In the genomic region with DNA sequence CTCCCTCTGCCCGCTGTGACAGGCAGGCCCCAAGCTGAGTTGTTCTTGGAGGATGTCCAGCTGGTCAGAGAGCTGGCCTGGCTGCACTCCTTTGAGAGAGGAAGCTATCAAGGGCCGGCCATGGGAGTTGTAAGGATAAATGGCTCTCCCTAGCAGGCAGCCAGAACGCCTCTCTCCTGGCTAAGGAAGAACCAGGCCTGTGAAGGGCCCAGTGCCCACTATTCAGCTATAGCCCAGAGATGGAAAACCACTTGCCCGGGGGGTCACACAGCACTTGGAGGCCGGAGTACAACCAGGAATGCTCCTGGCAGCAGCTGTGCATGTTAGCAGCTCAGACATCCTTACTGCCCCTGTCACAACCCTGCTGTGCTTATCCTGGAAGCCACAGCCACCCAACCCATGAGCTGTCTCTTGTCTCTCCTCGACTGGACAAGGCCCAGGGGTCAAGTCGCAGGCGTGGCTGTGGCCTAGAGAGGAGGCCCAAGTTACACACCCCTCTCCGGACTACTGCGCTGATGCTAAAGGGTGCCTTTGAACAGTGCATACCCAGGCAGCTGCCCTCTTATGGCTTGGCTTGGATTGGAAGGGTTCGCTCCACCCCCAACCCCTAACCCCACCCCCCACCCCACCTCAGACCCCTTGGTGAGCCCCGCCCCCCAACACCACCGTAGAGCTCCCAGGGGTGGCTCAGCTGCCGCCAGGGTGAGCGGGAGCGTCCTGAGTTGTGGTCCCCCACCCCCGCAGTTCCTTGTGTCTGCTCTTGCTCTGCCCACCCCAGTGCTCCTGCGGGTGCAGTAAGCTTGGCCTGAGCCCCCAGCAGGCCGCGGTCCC, we compare ENCODE assay signal across 8 mouse cellular contexts.
DNase-seq lines count a peak whose midpoint lies in the region; ATAC-seq and TF ChIP-seq lines count a peak whose summit lies in the region.

No protein-coding gene starts in this region.

- DNase-seq in cerebellum, adult 18-20 months: peak; percentile 81 to 87
- DNase-seq in forebrain, postnatal 0 days: no peak
- no peak for DNase-seq in urinary bladder, postnatal 10 days (ENCODE audit: low spot score)

- no peaks in the 10 kb centered on the region for H3K27me3 ChIP-seq in erythroblast, embryonic 14.5 days (ENCODE audit: control insufficient read depth)
- H3K27me3 ChIP-seq in forebrain, postnatal 0 days (ENCODE audit: insufficient read depth, low read length): no peaks in the 10 kb centered on the region
- no peaks in the 10 kb centered on the region for H3K27me3 ChIP-seq in hindbrain, embryonic 13.5 days
- peaks cover 7% of the 10 kb centered on the region; the same call in 1 of the 2 replicates for H3K27me3 ChIP-seq in limb, embryonic 15.5 days
- H3K27me3 ChIP-seq in neural tube, embryonic 14.5 days (ENCODE audit: control insufficient read depth, insufficient read depth, low read length): no peaks in the 10 kb centered on the region

- WGBS in forebrain, postnatal 0 days: 9% methylated on average over 19 of the region's 20 CpGs
- 4% methylated on average over 20 of the region's 20 CpGs for whole genome bisulfite sequencing in hindbrain, embryonic 13.5 days
- 13% methylated on average over 20 of the region's 20 CpGs for WGBS in limb, embryonic 15.5 days
- WGBS in neural tube, embryonic 14.5 days: 4% methylated on average over 15 of the region's 20 CpGs

- H3K9me3 ChIP-seq in erythroblast, embryonic 14.5 days (ENCODE audit: control insufficient read depth, low read length): no peaks in the 10 kb centered on the region
- no peaks in the 10 kb centered on the region for H3K9me3 ChIP-seq in forebrain, postnatal 0 days (ENCODE audit: low read length)
- H3K9me3 ChIP-seq in hindbrain, embryonic 13.5 days: no peaks in the 10 kb centered on the region
- H3K9me3 ChIP-seq in limb, embryonic 15.5 days: no peaks in the 10 kb centered on the region
- no peaks in the 10 kb centered on the region for H3K9me3 ChIP-seq in neural tube, embryonic 14.5 days (ENCODE audit: control insufficient read depth, low read length)

- peak overlapping the region; percentile 56 for H3K4me2 ChIP-seq in forebrain, postnatal 0 days (ENCODE audit: low read depth)
- peak overlapping the region; percentile 60 for H3K4me2 ChIP-seq in hindbrain, embryonic 13.5 days
- peak overlapping the region; percentile 39 for H3K4me2 ChIP-seq in limb, embryonic 15.5 days
- H3K4me2 ChIP-seq in neural tube, embryonic 14.5 days (ENCODE audit: low read depth, low read length): peak overlapping the region; percentile 51

- H3K4me1 ChIP-seq in erythroblast, embryonic 14.5 days (ENCODE audit: control insufficient read depth): peaks cover 96% of the 10 kb centered on the region
- peaks cover 36% of the 10 kb centered on the region for H3K4me1 ChIP-seq in forebrain, postnatal 0 days (ENCODE audit: insufficient read depth)
- H3K4me1 ChIP-seq in hindbrain, embryonic 13.5 days (replicated peaks): peaks cover 98% of the 10 kb centered on the region
- H3K4me1 ChIP-seq in limb, embryonic 15.5 days: peaks cover 68% of the 10 kb centered on the region
- peaks cover 66% of the 10 kb centered on the region for H3K4me1 ChIP-seq in neural tube, embryonic 14.5 days (ENCODE audit: control insufficient read depth, insufficient read depth, low read length)

- peak overlapping the region; percentile 4 for H3K4me3 ChIP-seq in erythroblast, embryonic 14.5 days (replicated peaks)
- peak overlapping the region; percentile 20 for H3K4me3 ChIP-seq in forebrain, postnatal 0 days (ENCODE audit: low read depth, low read length)
- H3K4me3 ChIP-seq in hindbrain, embryonic 13.5 days: peak overlapping the region; percentile 30
- peak overlapping the region; percentile 5; the same call in 1 of the 2 replicates for H3K4me3 ChIP-seq in limb, embryonic 15.5 days
- peak overlapping the region; percentile 19; the same call in 1 of the 2 replicates for H3K4me3 ChIP-seq in neural tube, embryonic 14.5 days (ENCODE audit: low read depth, low read length)

- peak overlapping the region; percentile 50 for H3K9ac ChIP-seq in forebrain, postnatal 0 days
- peak overlapping the region; percentile 67 for H3K9ac ChIP-seq in hindbrain, embryonic 13.5 days
- no peak overlapping the region for H3K9ac ChIP-seq in limb, embryonic 15.5 days
- peak overlapping the region; percentile 46 for H3K9ac ChIP-seq in neural tube, embryonic 14.5 days (replicated peaks; ENCODE audit: low read depth, low read length)

- H3K36me3 ChIP-seq in erythroblast, embryonic 14.5 days (ENCODE audit: control insufficient read depth): peaks cover 92% of the 10 kb centered on the region
- no peaks in the 10 kb centered on the region for H3K36me3 ChIP-seq in forebrain, postnatal 0 days (ENCODE audit: insufficient read depth)
- no peaks in the 10 kb centered on the region for H3K36me3 ChIP-seq in hindbrain, embryonic 13.5 days
- no peaks in the 10 kb centered on the region for H3K36me3 ChIP-seq in limb, embryonic 15.5 days
- no peaks in the 10 kb centered on the region for H3K36me3 ChIP-seq in neural tube, embryonic 14.5 days (ENCODE audit: control insufficient read depth, insufficient read depth, low read length)

- peak overlapping the region; percentile 80 for H3K27ac ChIP-seq in forebrain, postnatal 0 days (ENCODE audit: low read depth, low read length)
- peak overlapping the region; percentile 92 for H3K27ac ChIP-seq in hindbrain, embryonic 13.5 days
- peak overlapping the region; percentile 19 for H3K27ac ChIP-seq in limb, embryonic 15.5 days
- peak overlapping the region; percentile 82 for H3K27ac ChIP-seq in neural tube, embryonic 14.5 days (ENCODE audit: low read depth, low read length)

- no peak for ATAC-seq in erythroblast, adult 5-6 weeks (replicated peaks; ENCODE audit: low FRiP score, poor library complexity, severe bottlenecking)
- peak; percentile 30 for ATAC-seq in forebrain, postnatal 0 days
- ATAC-seq in hindbrain, embryonic 13.5 days (ENCODE audit: low FRiP score): no peak
- no peak for ATAC-seq in limb, embryonic 15.5 days (ENCODE audit: insufficient number of reproducible peaks, low FRiP score, low TSS enrichment, low read depth)
- ATAC-seq in neural tube, embryonic 14.5 days (ENCODE audit: low read depth): 0 out of 2 replicates have a peak, but pooled peaks have one; percentile 2

- TF ChIP-seq CTCF in forebrain, postnatal 0 days (IDR thresholded peaks at IDR 0.05; ENCODE audit: low read depth): no peak

Comparison
In these comparisons a context has a peak if more than half of its experiments do, and no peak if none do; other contexts are left out.
1. ATAC-seq: peak in forebrain, postnatal 0 days (single experiment) and neural tube, embryonic 14.5 days (single experiment); none in erythroblast, adult 5-6 weeks (single experiment), hindbrain, embryonic 13.5 days (single experiment) and limb, embryonic 15.5 days (single experiment).
2. DNase-seq: peak in cerebellum, adult 18-20 months (2 of 2); none in forebrain, postnatal 0 days (single experiment) and urinary bladder, postnatal 10 days (single experiment).
3. H3K27ac ChIP-seq: peak in every context shown above with its lines; median percentile 92 in hindbrain, embryonic 13.5 days; 82 in neural tube, embryonic 14.5 days; 80 in forebrain, postnatal 0 days; 19 in limb, embryonic 15.5 days.
4. Peak in every context shown above with its lines, with median percentiles within 50 percentile points of each other: H3K4me3 ChIP-seq and H3K4me2 ChIP-seq.